Mouse (Mus musculus) urinary bladder, adult 2 months (tissue): ENCODE results near the gene Stk16. TPM values are rescaled to one million over a fixed set of nuclear protein-coding genes. Genes with fewer than 3 reads are reported as not detected.
"Not testable (repeated sequence)": the region's sequence is repeated elsewhere in the genome, so short reads cannot be mapped to it uniquely, and the experiment has no call there.

Experiments used
- DNase-seq: peaks from one replicate; pipeline ENCODE4 v3.0.0; 2022; ENCODE audit warnings: low spot score
- polyA plus RNA-seq: library from polyadenylated mRNA; depleted of rRNA; stranded (reverse); fragments of >200 nt; gene quantifications from 2 replicates; pipeline ENCODE4 v1.2.3, GENCODE M21; 2012

Gene Stk16
- polyA plus RNA-seq, 1 experiment, result 188 TPM

- DNase-seq, result no peak
Measured at GRCm38 (mm10) chr1:75213096-75213495, 2.5 kb downstream of the Stk16 start.

GRCm38 (mm10) chr1:75214442-75214841, 3.8 kb downstream of the Stk16 start:
- DNase-seq, result no peak

- no peak for DNase-seq
Measured at GRCm38 (mm10) chr1:75214886-75215285, 4.2 kb downstream of the Stk16 start.

GRCm38 (mm10) chr1:75215785-75216184, 5.1 kb downstream of the Stk16 start:
- DNase-seq, result no peak

- DNase-seq, result no peak
Measured at GRCm38 (mm10) chr1:75216797-75217585, 6.4 kb downstream of the Stk16 start.

- DNase-seq, result no peak
Measured at GRCm38 (mm10) chr1:75217893-75218226, 7.2 kb downstream of the Stk16 start.

- DNase-seq, result peak; percentile 60
Measured at GRCm38 (mm10) chr1:75218227-75219001, 7.8 kb downstream of the Stk16 start.

- peak; percentile 87 for DNase-seq
Measured at GRCm38 (mm10) chr1:75219078-75219477, 8.4 kb downstream of the Stk16 start.

- no peak for DNase-seq
Measured at GRCm38 (mm10) chr1:75219531-75219930, 8.9 kb downstream of the Stk16 start, which contains the start of gene Tuba4a. Gene Tuba4a, minus strand, starts transcription at chr1:75219865.

GRCm38 (mm10) chr1:75221538-75221937, 10.9 kb downstream of the Stk16 start:
- DNase-seq, result no peak

- DNase-seq, result no peak
Measured at GRCm38 (mm10) chr1:75222926-75223325, 12.3 kb downstream of the Stk16 start.

- no peak for DNase-seq
Measured at GRCm38 (mm10) chr1:75223532-75223931, 12.9 kb downstream of the Stk16 start.

GRCm38 (mm10) chr1:75225473-75225872, 14.8 kb downstream of the Stk16 start:
- no peak for DNase-seq

- DNase-seq, result no peak
Measured at GRCm38 (mm10) chr1:75226138-75226537, 15.5 kb downstream of the Stk16 start.

GRCm38 (mm10) chr1:75227653-75228052, 17.0 kb downstream of the Stk16 start:
- no peak for DNase-seq

GRCm38 (mm10) chr1:75229158-75229557, 18.5 kb downstream of the Stk16 start:
- no peak for DNase-seq

- no peak for DNase-seq
Measured at GRCm38 (mm10) chr1:75230335-75230994, 19.8 kb downstream of the Stk16 start.

- no peak for DNase-seq
Measured at GRCm38 (mm10) chr1:75231224-75231623, 20.6 kb downstream of the Stk16 start.

- no peak for DNase-seq
Measured at GRCm38 (mm10) chr1:75231664-75232152, 21.1 kb downstream of the Stk16 start, which contains the start of gene A630095N17Rik. Gene A630095N17Rik, minus strand, starts transcription at chr1:75232102.

- not testable (repeated sequence) for DNase-seq
Measured at GRCm38 (mm10) chr1:75232489-75232888, 21.9 kb downstream of the Stk16 start.

- DNase-seq, result no peak
Measured at GRCm38 (mm10) chr1:75234606-75235005, 24.0 kb downstream of the Stk16 start.
